Mouse (Mus musculus): Measurements from ENCODE around the gene Stk36.

The Stk36 gene

DNA sequence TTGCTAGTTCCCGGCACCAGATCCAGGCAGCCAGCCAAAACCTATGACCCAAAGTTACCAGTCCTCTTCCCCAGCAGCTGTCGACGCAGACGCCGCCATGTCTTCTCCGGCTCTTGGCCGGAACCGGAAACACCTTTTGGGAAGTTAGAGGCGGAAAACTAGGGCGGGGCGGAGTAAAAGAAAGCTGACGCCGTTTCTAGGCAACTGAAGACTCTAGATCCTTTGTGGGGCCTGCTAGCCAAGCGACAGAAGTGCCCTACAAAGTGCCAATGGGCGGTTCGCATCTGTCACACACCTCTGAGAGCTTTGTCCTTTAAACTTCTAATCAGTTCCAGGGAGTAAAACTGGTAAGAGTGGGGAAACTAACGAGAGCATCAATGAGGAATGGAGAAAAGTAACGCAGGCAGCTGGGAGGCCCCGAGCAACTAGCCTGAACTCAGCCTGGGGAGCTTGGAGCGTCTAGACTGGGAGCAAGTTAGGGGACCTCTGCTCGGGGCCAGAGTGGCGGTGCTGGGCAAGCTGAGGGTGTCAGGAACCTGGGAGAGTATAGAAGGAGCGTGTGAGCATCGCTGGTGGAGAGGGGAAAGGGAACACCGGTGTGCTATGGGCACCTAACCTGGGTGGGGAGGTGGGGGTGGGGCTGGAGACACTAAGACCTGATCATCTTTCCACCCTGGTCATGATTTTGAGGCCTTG lies at the start of gene Stk36, which contains the start of gene Rnf25:
Gene Stk36, plus strand, starts transcription at position 179 of the 696 bp plus-strand sequence.
Gene Rnf25, minus strand, starts transcription at position 131 of the 696 bp plus-strand sequence.
- in situ Hi-C loops (cut with MboI; ENCODE audit: low pct_unique_long_range_greater_than_20kb in 1 of 2, low sequenced_read_pairs in 2 of 2, unreplicated experiment in 1 of 2), result no loop called here

DNA sequence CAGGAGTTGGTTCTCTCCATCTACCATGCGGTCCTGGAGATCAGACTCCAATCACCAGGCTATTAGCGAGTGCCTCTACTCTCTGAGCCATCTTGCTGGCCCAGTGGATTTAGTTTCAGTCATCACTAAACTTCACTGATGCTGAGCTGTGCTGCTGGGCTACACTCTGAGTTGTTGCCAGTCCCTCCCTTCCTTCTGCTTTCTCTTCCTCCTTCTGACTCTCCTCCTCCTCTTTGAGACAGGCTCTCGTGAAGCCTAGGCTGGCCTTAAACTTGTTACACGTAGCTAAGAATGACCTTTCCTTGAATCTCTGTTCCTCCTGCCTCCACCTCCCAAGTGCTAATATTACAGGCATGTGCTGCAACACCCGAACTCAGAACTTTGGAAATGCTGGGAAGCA lies 42.2 kb upstream of the Stk36 start:
- in situ Hi-C loops (cut with MboI; ENCODE audit: low pct_unique_long_range_greater_than_20kb in 1 of 2, low sequenced_read_pairs in 2 of 2, unreplicated experiment in 1 of 2), result no loop called here

DNA sequence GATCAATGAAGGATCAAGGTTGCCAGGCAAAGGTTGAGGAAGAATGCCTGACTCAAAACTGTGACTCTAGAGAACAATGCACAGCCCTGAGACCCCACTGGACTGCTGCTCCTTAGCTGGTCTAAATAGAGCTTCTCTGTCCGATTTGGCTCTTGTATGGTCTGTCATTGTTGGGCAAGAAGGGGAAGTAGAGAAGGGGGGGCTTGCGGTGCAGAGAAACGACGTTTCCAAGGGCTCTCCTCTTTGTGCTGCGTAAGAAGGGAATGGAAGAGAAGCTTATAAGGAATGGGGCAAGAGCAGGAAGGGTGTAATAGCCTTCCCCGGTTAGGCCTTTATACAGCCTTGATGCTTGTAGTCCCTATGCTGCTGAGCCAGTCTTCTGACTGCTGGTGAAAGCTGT lies 35.4 kb upstream of the Stk36 start:
- in situ Hi-C loops (cut with MboI; ENCODE audit: low pct_unique_long_range_greater_than_20kb in 1 of 2, low sequenced_read_pairs in 2 of 2, unreplicated experiment in 1 of 2), result no loop called here

DNA sequence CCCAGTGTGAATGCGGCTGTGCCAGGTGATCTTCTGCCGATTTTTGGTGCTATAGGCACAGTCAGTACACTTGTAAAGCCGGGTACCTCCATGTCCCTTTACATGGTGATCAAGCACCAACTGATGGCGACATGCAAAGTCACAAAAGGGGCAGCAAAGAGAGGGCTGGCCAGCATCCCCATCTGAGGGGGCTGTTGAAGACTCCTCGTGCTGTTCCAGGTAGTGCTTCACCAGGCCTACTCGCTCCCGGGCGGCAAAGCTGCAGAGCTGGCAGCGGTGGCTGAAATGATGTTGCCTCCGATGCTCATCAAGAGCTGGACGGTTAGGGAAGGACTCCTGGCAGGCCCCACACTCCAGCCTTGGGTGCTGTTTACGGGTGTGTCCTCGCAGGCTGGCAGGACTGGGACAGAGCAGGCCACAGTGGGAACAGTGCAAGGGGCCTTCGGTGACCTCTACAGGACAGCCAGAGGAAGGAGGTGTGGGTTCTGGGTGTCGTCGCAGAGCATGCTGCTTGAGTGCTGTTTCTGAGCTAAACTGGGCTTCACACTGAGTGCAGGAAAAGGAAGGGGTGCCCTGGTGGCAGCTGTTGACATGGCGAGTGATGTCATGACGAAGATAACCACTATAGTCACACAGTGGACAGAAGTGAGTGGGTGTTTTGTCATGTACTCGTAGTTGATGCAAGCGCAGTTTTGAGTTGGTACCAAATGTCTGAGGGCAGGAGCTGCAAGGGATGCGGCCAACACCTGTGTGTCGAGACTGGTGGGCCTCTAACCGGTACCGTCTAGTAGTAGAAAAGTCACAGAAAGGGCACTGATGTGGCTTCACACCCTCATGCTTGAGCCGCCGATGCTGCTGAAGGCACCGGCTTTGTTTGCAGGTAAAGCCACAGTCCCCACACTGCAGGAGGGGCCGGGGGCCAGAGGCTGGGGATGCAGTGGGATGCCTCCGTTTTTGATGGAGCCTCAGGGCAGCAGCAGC lies 31.2 kb upstream of the Stk36 start:
- in situ Hi-C loops (cut with MboI; ENCODE audit: low pct_unique_long_range_greater_than_20kb in 1 of 2, low sequenced_read_pairs in 2 of 2, unreplicated experiment in 1 of 2), result no loop called here

DNA sequence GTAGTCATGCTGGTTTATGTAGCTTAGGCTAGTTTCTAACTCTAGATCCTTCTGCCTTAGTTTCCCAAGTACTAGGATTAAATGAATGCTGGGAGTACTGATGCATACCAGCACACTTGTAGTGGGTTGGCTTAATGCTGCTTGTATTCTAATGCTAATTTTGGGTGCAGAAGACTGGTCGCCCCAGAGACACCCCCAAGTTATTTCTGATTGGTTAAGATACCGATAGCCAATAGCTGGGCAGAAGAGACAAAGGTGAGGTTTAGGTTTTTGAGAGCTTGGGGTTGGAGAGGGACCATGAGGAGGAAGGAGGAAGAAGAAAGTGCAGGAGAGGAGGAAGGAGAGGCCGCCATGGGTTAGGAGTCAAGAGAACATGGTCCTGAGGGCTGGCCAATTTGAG lies 18.6 kb upstream of the Stk36 start:
- in situ Hi-C loops (cut with MboI; ENCODE audit: low pct_unique_long_range_greater_than_20kb in 1 of 2, low sequenced_read_pairs in 2 of 2, unreplicated experiment in 1 of 2), result no loop called here

DNA sequence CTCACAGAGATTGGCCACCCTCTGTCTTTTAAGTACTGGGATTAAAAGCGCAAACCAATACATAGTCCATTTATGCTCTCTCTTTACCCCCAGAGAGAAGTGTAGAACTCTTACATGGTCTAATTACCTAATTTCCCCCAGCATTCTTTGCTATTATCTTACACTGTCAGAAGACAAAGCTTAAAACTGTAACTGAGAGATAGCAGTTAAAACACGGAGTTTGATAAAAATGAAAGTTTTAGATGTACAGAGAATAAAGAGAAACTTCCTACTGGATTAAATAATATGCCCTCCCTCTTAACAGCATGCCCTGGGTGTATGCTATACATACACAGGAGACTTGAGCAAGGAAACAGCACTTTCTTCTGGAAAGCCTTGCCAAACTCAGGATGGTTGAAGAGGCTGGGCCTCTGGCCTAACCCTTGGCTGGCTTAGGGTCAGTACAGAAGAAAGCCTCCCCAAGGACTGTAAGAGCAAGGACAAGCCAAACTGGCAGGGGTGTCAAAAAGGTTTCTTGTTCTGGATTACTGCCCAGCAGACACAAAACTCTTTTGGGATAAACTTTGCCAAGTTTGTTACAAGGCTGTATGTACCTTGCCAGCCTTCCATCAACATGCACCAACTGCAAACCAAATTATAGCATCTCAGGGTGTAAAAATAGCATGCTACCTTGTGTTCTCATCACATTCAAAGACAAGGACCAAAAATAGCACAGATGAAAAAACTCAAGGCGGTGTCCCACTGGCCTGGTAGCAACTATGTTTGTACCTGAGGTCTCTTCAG lies 16.4 kb upstream of the Stk36 start:
- in situ Hi-C loops (cut with MboI; ENCODE audit: low pct_unique_long_range_greater_than_20kb in 1 of 2, low sequenced_read_pairs in 2 of 2, unreplicated experiment in 1 of 2), result no loop called here

DNA sequence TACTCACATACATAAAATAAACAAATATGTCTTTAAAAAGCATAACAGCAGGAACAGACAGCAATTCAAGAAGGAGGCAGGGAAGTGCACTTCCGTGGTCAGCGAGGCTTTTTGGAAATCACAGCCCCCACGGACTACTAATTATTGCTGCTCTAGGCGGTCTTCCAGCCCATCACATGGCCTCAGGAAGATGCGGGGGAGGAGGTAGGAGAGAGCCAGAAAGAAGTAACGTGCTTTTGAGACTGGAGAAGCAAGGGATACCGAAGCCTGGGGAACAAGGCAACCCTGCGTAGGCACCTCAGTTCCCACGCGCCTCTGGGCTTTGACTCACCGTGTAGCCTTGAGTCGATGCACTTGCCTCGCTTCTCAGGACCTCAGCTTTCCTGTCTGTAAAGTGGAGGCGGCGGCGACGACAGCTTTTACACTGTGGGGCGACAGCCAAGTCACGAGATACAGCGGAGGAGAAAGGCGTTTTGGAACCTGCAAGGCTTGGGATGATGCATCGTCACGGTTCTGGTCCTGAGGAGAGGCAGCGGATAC lies 13.9 kb upstream of the Stk36 start:
- in situ Hi-C loops (cut with MboI; ENCODE audit: low pct_unique_long_range_greater_than_20kb in 1 of 2, low sequenced_read_pairs in 2 of 2, unreplicated experiment in 1 of 2), result no loop called here

DNA sequence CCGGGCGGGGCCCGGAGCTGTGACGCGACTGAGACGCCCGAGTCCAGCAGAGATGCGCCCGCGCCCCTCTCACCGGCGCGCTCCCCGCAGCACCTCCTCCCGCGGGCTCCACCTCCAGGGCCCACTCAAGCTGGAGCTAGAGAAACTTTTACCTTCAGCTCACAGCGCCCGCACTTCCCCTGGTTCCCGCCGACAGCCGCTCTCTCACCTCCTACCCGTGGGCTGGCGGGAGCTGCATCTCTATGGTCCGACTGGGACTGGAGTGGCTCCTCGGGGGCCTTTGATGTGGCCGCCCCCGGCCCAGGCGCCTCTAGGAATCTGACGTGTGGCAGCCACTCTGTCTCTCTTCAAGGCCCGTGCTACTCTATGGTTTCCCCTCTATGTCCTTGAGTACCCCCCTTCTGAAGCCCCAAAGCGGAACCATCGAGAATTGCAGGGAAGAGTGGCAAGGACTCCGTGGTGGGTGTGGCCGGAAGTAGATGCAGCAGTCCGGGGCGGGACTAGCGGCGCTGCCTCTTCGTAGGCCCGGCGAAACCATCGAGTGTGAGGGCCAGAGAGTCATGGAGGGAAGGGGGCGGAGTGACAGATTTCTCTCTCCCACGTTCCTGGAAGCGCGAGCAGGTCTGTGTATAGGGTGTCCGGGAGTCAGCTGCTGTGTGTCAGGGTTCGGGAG lies 13.3 kb upstream of the Stk36 start, which contains the start of the genes Zfp142 and Bcs1l:
Gene Zfp142, minus strand, starts transcription at position 474 of the 673 bp plus-strand sequence.
Gene Bcs1l, plus strand, starts transcription at position 517 of the 673 bp plus-strand sequence.
- in situ Hi-C loops (cut with MboI; ENCODE audit: low pct_unique_long_range_greater_than_20kb in 1 of 2, low sequenced_read_pairs in 2 of 2, unreplicated experiment in 1 of 2), result no loop called here

DNA sequence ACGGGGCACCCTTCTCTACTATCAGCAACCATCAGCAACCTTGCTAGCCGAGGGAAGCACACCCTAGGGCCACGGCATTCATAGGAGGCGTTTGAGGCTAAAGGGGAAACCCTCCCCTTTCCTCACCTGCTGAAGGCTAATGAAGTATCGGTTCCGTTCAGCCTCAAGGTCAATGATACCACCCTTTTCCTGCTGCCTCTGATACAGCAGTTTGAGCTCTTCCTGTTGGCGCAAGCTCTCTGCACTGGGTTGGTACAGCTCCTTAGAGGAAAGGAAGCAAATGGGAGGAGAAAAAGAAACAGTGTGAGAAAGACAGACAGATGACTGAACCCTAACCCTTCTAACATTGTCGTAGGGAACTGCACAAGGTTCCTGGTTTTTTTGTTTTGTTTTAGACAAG lies 6.8 kb upstream of the Stk36 start:
- in situ Hi-C loops (cut with MboI; ENCODE audit: low pct_unique_long_range_greater_than_20kb in 1 of 2, low sequenced_read_pairs in 2 of 2, unreplicated experiment in 1 of 2), result no loop called here

DNA sequence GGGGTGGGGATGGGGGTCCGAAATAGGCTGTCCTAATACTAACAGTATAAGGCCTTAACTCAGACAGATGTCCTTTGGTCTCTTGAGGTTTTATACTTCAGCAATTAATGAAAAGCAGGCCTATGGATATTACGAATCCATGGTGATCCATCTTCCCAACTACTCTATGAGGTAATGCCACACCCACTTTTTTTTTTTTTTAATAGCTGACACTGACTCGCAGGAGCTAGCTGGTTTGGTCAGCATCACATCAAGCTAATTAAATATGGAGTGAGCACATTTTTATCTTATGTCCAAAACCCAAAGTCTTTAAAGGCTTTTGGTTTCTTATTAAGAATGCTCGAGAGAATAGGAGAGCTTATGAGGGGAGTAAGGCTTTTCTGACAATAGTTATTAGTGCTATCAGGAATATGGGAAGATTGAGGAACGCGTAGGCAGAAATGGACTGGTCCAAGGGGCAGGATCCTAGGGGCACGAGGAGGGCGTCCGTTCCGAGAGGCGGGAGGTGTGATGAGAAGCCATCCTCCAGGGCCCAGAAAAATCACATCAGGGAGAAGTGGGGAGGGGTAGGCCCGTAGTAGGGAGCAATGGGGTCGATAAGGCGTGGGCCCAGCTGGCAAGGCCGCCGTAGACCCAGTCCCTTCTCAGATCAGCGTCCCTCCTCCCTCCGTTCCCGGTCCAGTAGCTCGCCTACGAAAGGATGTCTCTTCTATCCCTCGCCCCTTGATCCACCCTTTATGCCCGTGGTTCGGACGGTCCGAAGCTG lies 561 bp upstream of the Stk36 start:
- in situ Hi-C loops (cut with MboI; ENCODE audit: low pct_unique_long_range_greater_than_20kb in 1 of 2, low sequenced_read_pairs in 2 of 2, unreplicated experiment in 1 of 2), result no loop called here

DNA sequence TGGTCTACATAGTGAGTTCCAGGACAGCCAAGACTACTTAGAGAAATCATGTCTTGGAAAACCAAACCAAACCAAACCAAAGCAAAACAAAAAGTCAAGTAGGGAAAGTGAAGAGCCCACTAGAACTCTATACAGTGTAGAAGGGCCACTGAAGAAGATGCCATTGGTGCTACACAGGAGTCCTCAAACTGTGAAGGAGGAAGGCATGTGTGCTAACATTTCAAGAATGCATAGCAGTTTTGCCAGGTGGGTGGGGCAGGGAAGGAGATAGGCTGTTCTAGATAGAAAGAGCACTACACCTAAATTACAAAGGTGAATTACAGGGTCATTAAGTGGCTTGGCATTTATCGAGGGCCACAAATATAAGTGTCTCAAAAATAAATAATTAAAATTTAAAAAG lies 22.9 kb downstream of the Stk36 start:
- in situ Hi-C loops (cut with MboI; ENCODE audit: low pct_unique_long_range_greater_than_20kb in 1 of 2, low sequenced_read_pairs in 2 of 2, unreplicated experiment in 1 of 2), result no loop called here

DNA sequence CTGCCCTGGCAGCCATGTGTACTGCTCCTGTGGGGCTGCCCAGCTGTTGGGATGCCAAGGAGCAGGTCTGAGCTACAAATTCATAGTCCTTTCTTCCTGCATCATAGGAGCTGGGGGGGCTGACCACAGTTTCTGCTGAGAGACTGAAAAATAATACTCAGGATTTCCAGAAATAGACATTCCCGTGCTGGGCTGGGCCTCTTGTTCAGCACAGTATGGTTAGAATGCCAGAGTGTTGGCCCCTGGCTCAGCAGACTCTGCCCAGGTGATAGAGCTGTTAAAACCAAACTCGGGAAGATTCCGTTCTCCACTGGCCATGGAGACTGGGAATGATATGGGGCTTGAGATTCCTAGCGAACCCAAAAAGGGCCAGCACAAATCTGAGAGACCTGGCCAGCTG lies 24.8 kb downstream of the Stk36 start:
- in situ Hi-C loops (cut with MboI; ENCODE audit: low pct_unique_long_range_greater_than_20kb in 1 of 2, low sequenced_read_pairs in 2 of 2, unreplicated experiment in 1 of 2), result no loop called here

DNA sequence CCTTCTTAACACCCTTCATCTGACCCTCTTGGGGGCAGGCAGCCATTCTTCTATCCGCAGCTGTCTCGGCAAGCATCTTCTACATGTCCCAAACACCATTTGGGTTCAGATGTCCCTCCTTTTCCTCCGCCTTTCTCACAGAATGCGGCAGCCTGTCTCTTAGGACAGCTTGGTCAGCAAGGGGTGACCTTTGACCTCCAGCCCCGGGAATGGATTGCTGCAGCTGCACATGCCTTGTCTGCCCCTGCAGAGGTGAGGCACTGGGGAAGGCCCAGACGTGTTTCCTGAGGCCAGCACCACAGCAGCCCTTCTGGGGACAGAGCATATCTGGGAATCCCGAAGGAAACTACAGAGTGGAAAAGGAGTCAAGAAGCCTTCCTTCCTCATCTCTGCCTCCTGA lies 26.8 kb downstream of the Stk36 start:
- in situ Hi-C loops (cut with MboI; ENCODE audit: low pct_unique_long_range_greater_than_20kb in 1 of 2, low sequenced_read_pairs in 2 of 2, unreplicated experiment in 1 of 2), result no loop called here

DNA sequence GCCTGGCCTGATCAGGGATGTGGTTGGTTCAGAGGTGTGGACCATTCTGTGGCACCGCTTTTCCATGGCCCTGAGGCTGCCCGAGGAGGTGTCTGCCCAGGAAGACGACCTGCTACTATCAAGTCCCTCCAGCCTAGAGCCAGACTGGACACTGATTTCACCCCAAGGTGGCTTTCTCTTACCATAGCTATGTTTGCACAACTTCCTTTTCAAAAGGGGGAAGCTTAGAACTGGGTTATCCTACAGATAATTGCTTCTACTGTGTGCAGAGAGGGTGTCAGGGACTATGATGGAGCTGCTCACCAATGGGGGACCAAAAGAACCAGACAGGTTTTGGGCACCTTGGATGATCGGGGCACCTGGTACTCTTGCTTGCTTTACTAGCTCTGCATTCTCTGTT lies 31.5 kb downstream of the Stk36 start:
- in situ Hi-C loops (cut with MboI; ENCODE audit: low pct_unique_long_range_greater_than_20kb in 1 of 2, low sequenced_read_pairs in 2 of 2, unreplicated experiment in 1 of 2), result no loop called here

DNA sequence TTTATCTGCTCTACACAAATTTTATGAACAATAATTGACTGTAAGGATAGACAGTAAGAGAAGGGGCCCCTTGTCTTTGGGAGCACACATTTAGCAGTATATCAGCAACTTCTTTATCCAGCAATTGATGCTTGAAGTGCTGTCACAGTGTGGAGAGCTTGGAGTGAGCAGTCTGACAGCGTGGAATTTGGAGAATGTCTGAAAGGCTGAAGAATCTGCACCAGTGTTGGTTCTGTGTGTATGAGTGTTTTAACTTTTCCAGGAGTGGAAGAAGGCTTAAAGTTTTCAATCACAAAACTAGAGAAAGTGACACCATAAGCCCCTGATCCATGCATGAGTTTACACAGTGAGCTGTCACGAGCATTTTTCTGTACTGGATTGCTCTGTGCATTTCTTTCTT lies 42.3 kb downstream of the Stk36 start:
- in situ Hi-C loops (cut with MboI; ENCODE audit: low pct_unique_long_range_greater_than_20kb in 1 of 2, low sequenced_read_pairs in 2 of 2, unreplicated experiment in 1 of 2), result no loop called here

DNA sequence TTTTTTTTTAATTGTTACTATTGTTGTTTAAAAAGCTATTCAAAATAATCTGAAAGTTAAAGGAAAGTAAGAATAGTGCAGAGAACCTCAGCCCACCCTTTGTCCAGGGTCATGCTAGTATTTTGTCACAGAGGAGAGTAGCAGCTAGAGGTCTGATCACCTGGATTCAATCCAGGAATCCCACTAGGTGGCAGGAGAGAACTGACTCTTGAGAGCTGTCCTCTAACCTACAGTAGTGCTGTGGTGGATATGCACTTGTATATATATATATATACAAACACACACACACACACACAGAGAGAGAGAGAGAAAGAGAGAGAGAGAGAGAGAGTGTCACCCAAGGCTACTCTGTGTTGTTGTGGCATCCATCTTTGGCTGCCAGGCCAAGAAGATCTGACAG lies 42.7 kb downstream of the Stk36 start:
- in situ Hi-C loops (cut with MboI; ENCODE audit: low pct_unique_long_range_greater_than_20kb in 1 of 2, low sequenced_read_pairs in 2 of 2, unreplicated experiment in 1 of 2), result no loop called here

DNA sequence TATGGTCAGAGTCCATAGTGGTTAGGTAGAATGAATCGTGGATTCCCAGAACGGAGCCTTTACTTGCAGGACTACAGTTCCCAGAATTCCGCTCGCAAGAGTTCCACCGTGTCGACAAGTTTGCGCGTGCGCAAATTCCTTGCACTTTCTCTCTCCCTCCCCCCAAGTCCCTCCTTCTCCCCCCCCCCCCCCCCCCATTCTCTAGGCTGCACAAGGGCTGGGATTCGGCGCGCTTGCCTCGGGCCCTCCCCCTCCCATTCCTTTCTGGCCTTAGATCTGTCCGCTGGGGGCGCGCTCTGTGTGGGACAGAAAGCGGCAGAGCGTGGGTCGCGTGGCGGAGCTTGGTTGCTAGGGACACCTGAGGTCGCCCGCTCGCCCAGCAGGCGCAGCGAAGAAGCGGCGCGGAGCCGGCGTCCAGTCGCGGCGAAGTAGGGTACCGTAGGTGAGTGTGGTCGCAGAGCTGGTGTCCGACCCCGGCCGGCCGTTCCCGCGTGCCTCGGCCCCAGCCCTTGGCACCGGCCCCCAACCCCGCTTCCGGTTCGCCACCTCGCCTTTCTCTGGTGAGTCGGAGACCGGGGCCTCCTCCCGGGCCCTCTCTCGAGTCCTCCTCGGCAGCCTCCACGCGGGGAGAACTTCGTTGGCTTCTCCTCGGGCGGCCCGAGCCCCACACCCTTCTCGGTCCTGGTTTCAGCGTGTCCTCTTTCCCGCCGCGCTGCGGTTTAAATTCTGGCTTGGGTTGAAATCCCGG lies 60.4 kb downstream of the Stk36 start, which contains the start of gene Ttll4:
Gene Ttll4, plus strand, starts transcription at position 298 of the 748 bp plus-strand sequence.
- in situ Hi-C loops (cut with MboI; ENCODE audit: low pct_unique_long_range_greater_than_20kb in 1 of 2, low sequenced_read_pairs in 2 of 2, unreplicated experiment in 1 of 2), result no loop called here
